Mouse (Mus musculus) frontal cortex, adult 2 months (tissue): Measurements from ENCODE around the gene Gm21663. TPM values are rescaled to one million over a fixed set of nuclear protein-coding genes. Genes with fewer than 3 reads are reported as not detected.
"Not testable (repeated sequence)": the region's sequence is repeated elsewhere in the genome, so short reads cannot be mapped to it uniquely, and the experiment has no call there.

Experiments used
- DNase-seq, 2 experiments: peaks; one replicate each; pipeline ENCODE4 v3.0.0; 2022; ENCODE audit warnings: low spot score in 1 of 2; ENCODE audit errors: extremely low spot score in 1 of 2
- polyA plus RNA-seq: library from polyadenylated mRNA; depleted of rRNA; stranded (reverse); fragments of >200 nt; gene quantifications from 2 replicates; pipeline ENCODE4 v1.2.3, GENCODE M21; 2012; rRNA removed

Gm21663 gene
- not detected in 2 replicates for polyA plus RNA-seq

DNA sequence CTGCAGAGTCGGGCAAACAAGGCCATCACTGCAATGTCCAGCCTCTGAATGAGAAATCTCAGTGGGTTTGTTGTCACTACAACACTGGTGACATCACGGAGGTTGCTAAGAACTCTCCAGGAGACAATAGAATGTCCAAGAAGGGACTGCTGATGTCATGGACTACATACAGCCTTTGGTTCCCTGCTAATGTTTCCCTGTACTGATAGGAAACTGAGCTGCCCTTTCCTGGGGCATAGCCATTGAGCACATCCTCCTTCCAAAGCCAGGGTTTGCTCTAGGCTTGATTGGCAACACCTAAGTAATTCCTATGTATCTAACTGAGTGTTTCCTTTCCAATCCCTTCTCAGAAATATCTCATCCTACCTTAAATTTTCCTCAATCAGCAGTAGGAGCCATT is at the start of gene Gm21663:
TSS of gene Gm21663 (minus strand) at position 101 of the 400 bp plus-strand sequence.
- not testable (repeated sequence) for DNase-seq

DNA sequence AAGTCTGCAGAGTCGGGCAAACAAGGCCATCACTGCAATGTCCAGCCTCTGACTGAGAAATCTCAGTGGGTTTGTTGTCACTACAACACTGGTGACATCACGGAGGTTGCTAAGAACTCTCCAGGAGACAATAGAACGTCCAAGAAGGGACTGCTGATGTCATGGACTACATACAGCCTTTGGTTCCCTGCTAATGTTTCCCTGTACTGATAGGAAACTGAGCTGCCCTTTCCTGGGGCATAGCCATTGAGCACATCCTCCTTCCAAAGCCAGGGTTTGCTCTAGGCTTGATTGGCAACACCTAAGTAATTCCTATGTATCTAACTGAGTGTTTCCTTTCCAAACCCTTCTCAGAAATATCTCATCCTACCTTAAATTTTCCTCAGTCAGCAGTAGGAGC is 46.4 kb upstream of the Gm21663 start, which contains the start of gene Gm21698:
TSS of gene Gm21698 (minus strand) at position 101 of the 400 bp plus-strand sequence.
- DNase-seq, result not testable (repeated sequence)

DNA sequence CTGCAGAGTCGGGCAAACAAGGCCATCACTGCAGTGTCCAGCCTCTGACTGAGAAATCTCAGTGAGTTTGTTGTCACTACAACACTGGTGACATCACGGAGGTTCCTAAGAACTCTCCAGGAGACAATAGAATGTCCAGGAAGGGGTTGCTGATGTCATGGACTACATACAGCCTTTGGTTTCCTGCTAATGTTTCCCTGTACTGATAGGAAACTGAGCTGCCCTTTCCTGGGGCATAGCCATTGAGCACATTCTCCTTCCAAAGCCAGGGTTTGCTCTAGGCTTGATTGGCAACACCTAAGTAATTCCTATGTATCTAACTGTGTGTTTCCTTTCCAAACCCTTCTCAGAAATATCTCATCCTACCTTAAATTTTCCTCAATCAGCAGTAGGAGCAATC is 30.4 kb upstream of the Gm21663 start, which contains the start of gene Gm21680:
TSS of gene Gm21680 (minus strand) at position 101 of the 400 bp plus-strand sequence.
- DNase-seq, result not testable (repeated sequence)

DNA sequence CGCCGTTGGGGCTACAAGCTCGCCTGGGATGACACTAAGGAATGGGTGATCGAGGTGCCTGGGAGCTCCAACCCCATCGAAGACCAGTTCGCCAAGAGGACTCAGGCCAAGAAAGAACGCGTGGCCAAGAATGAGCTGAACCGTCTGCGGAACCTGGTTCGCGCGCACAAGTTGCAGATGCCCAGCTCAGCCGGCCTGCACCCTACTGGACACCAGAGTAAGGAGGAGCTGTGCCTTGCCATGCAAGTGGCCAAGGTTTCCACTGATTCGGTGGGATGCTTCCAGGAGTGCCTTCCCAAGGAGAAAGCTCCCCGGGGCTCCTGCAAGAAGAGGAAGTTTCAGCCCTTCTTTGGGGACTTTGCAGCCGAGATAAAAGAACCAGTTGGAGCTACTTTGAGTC is 14.9 kb upstream of the Gm21663 start:
- DNase-seq, result not testable (repeated sequence)

DNA sequence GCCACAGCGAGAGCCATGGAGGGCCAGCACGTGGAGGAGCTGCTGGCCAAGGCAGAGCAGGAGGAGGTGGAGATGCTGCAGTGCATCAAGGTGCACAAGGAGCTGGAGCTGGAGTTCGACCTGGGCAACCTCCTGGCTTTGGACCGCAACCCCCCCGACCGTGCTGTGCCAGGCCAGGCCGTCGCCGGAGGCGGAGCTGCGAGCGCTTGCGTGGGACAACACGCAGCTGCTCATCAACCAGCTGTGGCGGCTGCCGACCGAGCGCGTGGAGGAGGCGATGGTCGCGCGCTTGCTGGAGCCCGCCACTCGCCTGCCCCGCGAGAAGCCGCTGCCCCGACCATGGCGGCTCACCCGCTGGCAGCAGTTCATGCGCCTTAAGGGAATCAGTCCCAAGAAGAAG is 14.4 kb upstream of the Gm21663 start:
- not testable (repeated sequence) for DNase-seq

GRCm38 (mm10) chr5:25954317-25954716 is 12.1 kb upstream of the Gm21663 start, which contains the start of gene Gm21671:
TSS of gene Gm21671 (minus strand) at chr5:25954417.
- not testable (repeated sequence) for DNase-seq

DNA sequence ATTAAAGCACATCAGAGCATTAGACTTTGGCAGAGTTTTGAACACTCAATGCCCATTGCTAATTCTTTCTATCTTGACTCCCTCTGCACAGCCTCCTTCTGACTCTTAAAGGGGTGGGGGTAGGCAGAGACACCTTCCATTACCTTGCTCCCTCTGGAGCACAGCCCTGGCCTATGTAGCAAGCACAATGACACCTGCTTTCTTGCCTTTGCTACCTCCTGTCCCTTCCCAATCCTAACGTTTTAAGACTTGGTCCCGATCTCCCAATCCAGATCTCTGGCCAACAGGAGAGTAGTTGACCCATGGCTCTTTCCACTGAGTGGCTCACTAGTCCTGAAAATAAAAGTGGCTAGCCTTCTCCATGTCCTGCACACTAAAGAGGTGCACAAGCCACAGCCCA is 3.2 kb upstream of the Gm21663 start:
- not testable (repeated sequence) for DNase-seq

- DNase-seq, result peak in 1 of 2 experiments; percentile 19
Measured at GRCm38 (mm10) chr5:25891321-25891720, 50.9 kb downstream of the Gm21663 start.

DNA sequence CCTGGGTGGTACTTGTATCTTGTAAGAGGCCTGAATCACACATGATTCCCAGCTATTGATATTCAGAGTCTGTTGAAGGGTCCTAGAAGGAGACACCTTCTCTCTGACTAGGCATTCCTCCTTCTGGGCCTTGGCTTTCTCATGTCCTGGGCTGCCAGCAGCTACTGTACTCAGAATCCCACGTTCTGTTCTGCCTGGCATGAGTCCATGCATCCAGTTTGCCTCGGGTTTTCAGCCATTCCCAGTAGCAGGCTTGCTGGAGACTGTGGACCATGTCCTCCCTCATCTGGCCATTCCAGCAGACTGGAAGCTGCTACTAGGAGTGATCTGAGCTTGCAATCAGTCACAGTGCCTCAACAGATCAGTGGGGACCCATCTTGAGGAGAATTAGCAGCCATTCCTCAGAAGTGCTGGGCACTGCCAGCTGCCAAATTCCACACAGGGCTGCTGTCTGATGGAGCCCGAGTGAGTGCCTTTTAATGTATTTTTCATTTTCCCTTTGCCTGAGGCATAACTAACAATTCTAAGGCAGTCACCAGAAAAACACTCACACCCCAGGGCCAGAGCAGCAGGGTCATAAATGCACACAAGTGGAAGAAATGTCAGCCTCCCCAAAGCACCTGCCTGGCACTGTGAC is 52.3 kb downstream of the Gm21663 start:
- no peak for DNase-seq

- DNase-seq, result no peak
Measured at GRCm38 (mm10) chr5:25886708-25887107, 55.5 kb downstream of the Gm21663 start.

Other genes with a start within 250 kb of the Gm21663 start
- 5.3 and 5.4 TPM in 2 replicates for gene Xrcc2, start 236.6 kb downstream of the Gm21663 start, polyA plus RNA-seq
- 97.1 and 101 TPM in 2 replicates for gene Actr3b, start 182.4 kb downstream of the Gm21663 start, polyA plus RNA-seq
- gene Gm21671, start 12.0 kb upstream of the Gm21663 start, polyA plus RNA-seq, result not detected in 2 replicates
- gene Gm21680, start 30.3 kb upstream of the Gm21663 start, polyA plus RNA-seq, result not detected in 2 replicates
- not detected in 2 replicates for gene Gm21698, start 46.3 kb upstream of the Gm21663 start, polyA plus RNA-seq
- gene Gm1979, start 62.4 kb upstream of the Gm21663 start, polyA plus RNA-seq, result not detected in 2 replicates
- not detected in 2 replicates for gene Gm5862, start 80.5 kb upstream of the Gm21663 start, polyA plus RNA-seq
- gene Speer4a, start 97.2 kb upstream of the Gm21663 start, polyA plus RNA-seq, result not detected in 2 replicates
- not detected in 2 replicates for gene Gm7347, start 116.2 kb upstream of the Gm21663 start, polyA plus RNA-seq
- not detected in 2 replicates for gene Gm10471, start 146.9 kb upstream of the Gm21663 start, polyA plus RNA-seq
- gene 5031410I06Rik, start 163.0 kb upstream of the Gm21663 start, polyA plus RNA-seq, result not detected in 2 replicates
- gene Gm10220, start 179.0 kb upstream of the Gm21663 start, polyA plus RNA-seq, result not detected in 2 replicates